Comparison of ENCODE assay signal across 15 mouse cellular contexts in genomic region chr5:134622069-134622468, GRCm38 (mm10). TPM values are rescaled to one million over a fixed set of nuclear protein-coding genes. Genes with fewer than 3 reads are reported as not detected.
DNase-seq lines count a peak whose midpoint lies in the region; ATAC-seq and TF ChIP-seq lines count a peak whose summit lies in the region.
"Had no signal": no experiment of that assay in that cellular context is flagged by ENCODE, and none has a peak within 500 bp of the region (broad histone marks: within the 10 kb centered on the region; RNA-seq: fewer than 3 reads in every experiment).

No protein-coding gene starts in this region.

- TF ChIP-seq EP300 in heart, adult 2 months (IDR thresholded peaks at IDR 0.05; ENCODE audit: insufficient read depth, low read depth, low read length) = no peak

- H3K4me2 ChIP-seq in forebrain, embryonic 14.5 days (ENCODE audit: low read length) = no peak overlapping the region
- H3K4me2 ChIP-seq in heart, embryonic 12.5 days = no peak overlapping the region
- H3K4me2 ChIP-seq: embryonic facial prominence, embryonic 15.5 days; intestine, embryonic 15.5 days had no signal

- H3K79me2 ChIP-seq in heart, adult 2 months (replicated peaks; ENCODE audit: control insufficient read depth, insufficient read depth, low read length) = no peaks in the 10 kb centered on the region

- no peaks in the 10 kb centered on the region for H3K9me3 ChIP-seq in forebrain, embryonic 14.5 days (replicated peaks; ENCODE audit: control insufficient read depth, low read length)
- no peaks in the 10 kb centered on the region for H3K9me3 ChIP-seq in forebrain, embryonic 10.5 days
- H3K9me3 ChIP-seq in heart, embryonic 12.5 days (replicated peaks) = no peaks in the 10 kb centered on the region
- H3K9me3 ChIP-seq: embryonic facial prominence, embryonic 15.5 days; intestine, embryonic 15.5 days; limb, embryonic 10.5 days had no signal

- H3K4me3 ChIP-seq in forebrain, embryonic 14.5 days (ENCODE audit: low read depth, low read length) = no peak overlapping the region
- no peak overlapping the region for H3K4me3 ChIP-seq in forebrain, embryonic 10.5 days
- no peak overlapping the region for H3K4me3 ChIP-seq in heart, embryonic 12.5 days
- no peak overlapping the region for H3K4me3 ChIP-seq in heart, adult 2 months
- H3K4me3 ChIP-seq: embryonic facial prominence, embryonic 15.5 days; intestine, embryonic 15.5 days; limb, embryonic 10.5 days had no signal

- no peak overlapping the region for H3K9ac ChIP-seq in forebrain, embryonic 14.5 days (ENCODE audit: low read length)
- H3K9ac ChIP-seq in heart, embryonic 12.5 days = no peak overlapping the region
- no peak overlapping the region for H3K9ac ChIP-seq in heart, adult 2 months (ENCODE audit: low read depth, low read length)
- H3K9ac ChIP-seq: embryonic facial prominence, embryonic 15.5 days; intestine, embryonic 15.5 days had no signal

- no peak for TF ChIP-seq CTCF in heart, adult 2 months (IDR thresholded peaks at IDR 0.05)

- ATAC-seq in forebrain, embryonic 14.5 days = peak; percentile 86; the same call in 1 of the 2 replicates
- no peak for ATAC-seq in heart, embryonic 12.5 days (ENCODE audit: insufficient number of reproducible peaks, low FRiP score)
- ATAC-seq: intestine, embryonic 15.5 days had no signal

- H3K27me3 ChIP-seq in forebrain, embryonic 14.5 days (replicated peaks; ENCODE audit: control insufficient read depth, insufficient read depth, low read length) = no peaks in the 10 kb centered on the region
- H3K27me3 ChIP-seq in forebrain, embryonic 10.5 days (ENCODE audit: poor library complexity, severe bottlenecking) = no peaks in the 10 kb centered on the region
- no peaks in the 10 kb centered on the region for H3K27me3 ChIP-seq in heart, embryonic 12.5 days (replicated peaks)
- H3K27me3 ChIP-seq in heart, adult 2 months (ENCODE audit: control insufficient read depth, insufficient read depth, low read length) = no peaks in the 10 kb centered on the region
- H3K27me3 ChIP-seq: embryonic facial prominence, embryonic 15.5 days; intestine, embryonic 15.5 days had no signal

- H3K27ac ChIP-seq in forebrain, embryonic 14.5 days (ENCODE audit: low read depth, low read length) = peak overlapping the region; percentile 62
- no peak overlapping the region for H3K27ac ChIP-seq in forebrain, embryonic 10.5 days
- no peak overlapping the region for H3K27ac ChIP-seq in heart, embryonic 12.5 days (ENCODE audit: poor library complexity, severe bottlenecking)
- H3K27ac ChIP-seq in heart, adult 2 months = no peak overlapping the region
- H3K27ac ChIP-seq: embryonic facial prominence, embryonic 15.5 days; intestine, embryonic 15.5 days; kidney, postnatal 0 days; limb, embryonic 10.5 days had no signal

- peak; percentile 91 for DNase-seq in forebrain, embryonic 14.5 days (ENCODE audit: low spot score)
- no peak for DNase-seq in forebrain, embryonic 10.5 days (ENCODE audit: extremely low spot score, low spot score)
- DNase-seq in right cerebral cortex, postnatal 10 days (ENCODE audit: low spot score in 2 of 2) = peak; percentile 75 to 78
- DNase-seq in right cerebral cortex, postnatal 36 days (ENCODE audit: low spot score in 2 of 2) = no peak
- peak; percentile 82 for DNase-seq in layer of hippocampus, adult 11-12 months (ENCODE audit: low spot score)
- DNase-seq in ovary, postnatal 14 days (ENCODE audit: low spot score) = no peak
- DNase-seq in heart, adult 2 months = no peak
- DNase-seq: adrenal gland, postnatal 25 days; heart, adult 18-20 months; heart, postnatal 14 days had no signal

- H3K4me1 ChIP-seq in forebrain, embryonic 14.5 days (ENCODE audit: control insufficient read depth, insufficient read depth, low read length) = no peaks in the 10 kb centered on the region
- H3K4me1 ChIP-seq in forebrain, embryonic 10.5 days = no peaks in the 10 kb centered on the region
- H3K4me1 ChIP-seq in heart, embryonic 12.5 days (replicated peaks) = peaks cover 11% of the 10 kb centered on the region
- H3K4me1 ChIP-seq in heart, adult 2 months (ENCODE audit: control insufficient read depth, insufficient read depth, low read length) = no peaks in the 10 kb centered on the region
- H3K4me1 ChIP-seq: embryonic facial prominence, embryonic 15.5 days; intestine, embryonic 15.5 days; limb, embryonic 10.5 days had no signal

- peaks cover 99% of the 10 kb centered on the region for H3K36me3 ChIP-seq in forebrain, embryonic 14.5 days (ENCODE audit: control insufficient read depth, insufficient read depth, low read length)
- H3K36me3 ChIP-seq in forebrain, embryonic 10.5 days (replicated peaks) = peaks cover 100% of the 10 kb centered on the region
- H3K36me3 ChIP-seq in heart, embryonic 12.5 days = peaks cover 99% of the 10 kb centered on the region
- H3K36me3 ChIP-seq in heart, adult 2 months (ENCODE audit: control insufficient read depth, insufficient read depth, low read length) = no peaks in the 10 kb centered on the region

- 41% methylated on average over 2 of the region's 2 CpGs for WGBS in forebrain, embryonic 14.5 days
- 95% methylated on average over 2 of the region's 2 CpGs for WGBS in forebrain, embryonic 10.5 days
- 86% methylated on average over 2 of the region's 2 CpGs for WGBS in heart, embryonic 12.5 days
- WGBS in heart, adult 2 months = 77% methylated on average over 2 of the region's 2 CpGs

- intact Hi-C loops in heart, adult 2 months (cut with DNase I) = no loop called here

- no peak for TF ChIP-seq POLR2A in heart, adult 2 months (IDR thresholded peaks at IDR 0.05; ENCODE audit: insufficient read depth, low read depth, low read length)

RNA-seq across cellular contexts. Expression of gene Lat2, which starts 7.2 kb away (rescaled TPM):
- 0.99 and 1.6 TPM in 2 replicates for polyA plus RNA-seq in forebrain, embryonic 14.5 days (2014; fragmentation: Nextera tagmentation; extraction: Ambion mirVana)
- 2.8 and 4.2 TPM in 2 replicates for polyA plus RNA-seq in forebrain, embryonic 10.5 days (2016; fragmentation: Nextera tagmentation; extraction: Ambion mirVana)
- polyA plus RNA-seq in heart, embryonic 12.5 days (2016; fragmentation: Nextera tagmentation; extraction: Ambion mirVana) = 2.4 and 2.8 TPM in 2 replicates
- total RNA-seq in heart, adult 2 months (2021) = 1 to 10 TPM; 1.1 to 1.6 TPM
- polyA plus RNA-seq in heart, adult 2 months (2012; rRNA removed) = 2.0 and 3.3 TPM in 2 replicates

RNA-seq across cellular contexts. Expression of gene Eif4h, which starts 17.2 kb away (rescaled TPM):
- 402 and 418 TPM in 2 replicates for polyA plus RNA-seq in forebrain, embryonic 14.5 days (2014; fragmentation: Nextera tagmentation; extraction: Ambion mirVana)
- 571 and 588 TPM in 2 replicates for polyA plus RNA-seq in forebrain, embryonic 10.5 days (2016; fragmentation: Nextera tagmentation; extraction: Ambion mirVana)
- polyA plus RNA-seq in heart, embryonic 12.5 days (2016; fragmentation: Nextera tagmentation; extraction: Ambion mirVana) = 341 and 342 TPM in 2 replicates
- total RNA-seq in heart, adult 2 months (2021) = 100 to 1,000 TPM; 126 to 137 TPM
- polyA plus RNA-seq in heart, adult 2 months (2012; rRNA removed) = 131 and 179 TPM in 2 replicates

RNA-seq across cellular contexts. Expression of gene Rfc2, which starts 40.9 kb away (rescaled TPM):
- polyA plus RNA-seq in forebrain, embryonic 14.5 days (2014; fragmentation: Nextera tagmentation; extraction: Ambion mirVana) = 240 and 256 TPM in 2 replicates
- 440 and 447 TPM in 2 replicates for polyA plus RNA-seq in forebrain, embryonic 10.5 days (2016; fragmentation: Nextera tagmentation; extraction: Ambion mirVana)
- 199 TPM in 2 replicates for polyA plus RNA-seq in heart, embryonic 12.5 days (2016; fragmentation: Nextera tagmentation; extraction: Ambion mirVana)
- 10 to 100 TPM; 21.0 to 24.6 TPM for total RNA-seq in heart, adult 2 months (2021)
- 32.5 and 44.8 TPM in 2 replicates for polyA plus RNA-seq in heart, adult 2 months (2012; rRNA removed)

Comparison
In these comparisons a context has a peak if more than half of its experiments do, and no peak if none do; other contexts are left out.
1. DNase-seq: peak in forebrain, embryonic 14.5 days (single experiment), right cerebral cortex, postnatal 10 days (2 of 2) and layer of hippocampus, adult 11-12 months (single experiment); none in forebrain, embryonic 10.5 days (single experiment), right cerebral cortex, postnatal 36 days (0 of 2), ovary, postnatal 14 days (single experiment) and heart, adult 2 months (0 of 2).